Mouse (Mus musculus) brain, adult 10 weeks (tissue): ENCODE measurements around the gene Cabp4. TPM values are rescaled to one million over a fixed set of nuclear protein-coding genes. Genes with fewer than 3 reads are reported as not detected.

Source experiments
- polyA plus RNA-seq: library from polyadenylated mRNA; stranded (reverse); fragments of 350-450 nt; fragmentation: Illumina TruSeq; extraction: RNeasy Lipid Tissue Mini Kit (QIAGEN cat#74804); gene quantifications from one replicate; pipeline ENCODE4 v1.2.3, GENCODE M21; 2015; ENCODE audit warnings: low read depth, low replicate concordance

Gene Cabp4
- polyA plus RNA-seq: not detected

GRCm38 (mm10) chr19:4143759-4144268, at the start of gene Cabp4:
Cabp4 (minus strand) TSS chr19:4144033.

GRCm38 (mm10) chr19:4191528-4192250, 47.9 kb upstream of the Cabp4 start, which contains the start of gene Ppp1ca:
Ppp1ca (plus strand) TSS chr19:4192065.

DNA sequence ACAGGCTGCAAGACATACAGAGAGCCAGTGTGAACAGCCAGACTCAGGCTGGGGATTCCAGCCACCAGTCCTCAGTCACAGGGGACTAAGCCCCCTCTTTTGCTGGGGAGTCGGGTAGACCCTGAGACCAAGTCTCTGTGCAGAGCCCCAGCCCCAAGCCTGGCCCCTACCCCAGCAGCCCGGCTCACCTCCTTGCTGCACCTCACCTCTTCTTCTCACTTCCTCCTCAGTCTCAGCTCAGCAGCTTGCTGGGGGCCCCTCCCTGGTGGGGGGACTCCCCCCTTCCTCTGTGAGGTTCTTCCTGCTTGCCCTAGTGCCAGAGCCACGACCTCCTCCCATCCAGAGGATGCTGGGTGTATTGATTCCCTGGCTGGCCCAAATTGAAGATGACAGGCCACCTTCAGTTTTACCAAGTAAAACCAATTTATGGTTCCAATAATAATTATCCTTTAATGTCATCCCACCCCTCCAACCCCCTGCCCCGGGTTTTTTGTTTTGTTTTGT, 47.0 kb upstream of the Cabp4 start, which contains the start of gene Tbc1d10c:
Tbc1d10c (minus strand) TSS at position 454 of the 504 bp plus-strand sequence.

GRCm38 (mm10) chr19:4175368-4175947, 31.6 kb upstream of the Cabp4 start, which contains the start of gene Carns1:
Carns1 (minus strand) TSS chr19:4175479.

GRCm38 (mm10) chr19:4162646-4163542, 19.1 kb upstream of the Cabp4 start, which contains the start of gene Rps6kb2:
Rps6kb2 (minus strand) TSS chr19:4163354.

GRCm38 (mm10) chr19:4153232-4153654, 9.4 kb upstream of the Cabp4 start, which contains the start of gene Ptprcap:
Ptprcap (plus strand) TSS chr19:4153604.

GRCm38 (mm10) chr19:4148491-4148806, 4.6 kb upstream of the Cabp4 start, which contains the start of gene Coro1b:
Coro1b (plus strand) TSS chr19:4148619.

DNA sequence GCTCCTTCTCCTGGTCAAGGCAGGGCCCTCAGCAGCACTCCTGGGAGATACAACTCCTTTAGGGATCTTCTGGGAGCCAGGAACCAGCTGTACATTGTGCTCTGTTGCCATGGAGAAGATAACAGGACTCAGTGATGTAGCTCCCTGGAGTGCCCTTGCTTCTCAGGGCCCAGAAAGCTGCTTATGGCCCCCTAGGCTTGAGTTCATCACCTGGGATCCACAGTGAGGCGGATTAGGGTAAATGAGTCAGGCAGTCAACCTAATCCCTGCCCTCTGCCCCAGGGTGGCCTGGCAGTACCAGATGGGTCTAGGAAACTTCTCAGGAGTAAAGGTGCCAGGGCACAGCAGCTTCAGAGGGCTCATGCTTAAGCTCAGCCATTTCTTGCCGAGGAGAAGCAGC, 4.4 kb downstream of the Cabp4 start, which contains the start of gene Gpr152:
Gpr152 (plus strand) TSS at position 342 of the 400 bp plus-strand sequence.

DNA sequence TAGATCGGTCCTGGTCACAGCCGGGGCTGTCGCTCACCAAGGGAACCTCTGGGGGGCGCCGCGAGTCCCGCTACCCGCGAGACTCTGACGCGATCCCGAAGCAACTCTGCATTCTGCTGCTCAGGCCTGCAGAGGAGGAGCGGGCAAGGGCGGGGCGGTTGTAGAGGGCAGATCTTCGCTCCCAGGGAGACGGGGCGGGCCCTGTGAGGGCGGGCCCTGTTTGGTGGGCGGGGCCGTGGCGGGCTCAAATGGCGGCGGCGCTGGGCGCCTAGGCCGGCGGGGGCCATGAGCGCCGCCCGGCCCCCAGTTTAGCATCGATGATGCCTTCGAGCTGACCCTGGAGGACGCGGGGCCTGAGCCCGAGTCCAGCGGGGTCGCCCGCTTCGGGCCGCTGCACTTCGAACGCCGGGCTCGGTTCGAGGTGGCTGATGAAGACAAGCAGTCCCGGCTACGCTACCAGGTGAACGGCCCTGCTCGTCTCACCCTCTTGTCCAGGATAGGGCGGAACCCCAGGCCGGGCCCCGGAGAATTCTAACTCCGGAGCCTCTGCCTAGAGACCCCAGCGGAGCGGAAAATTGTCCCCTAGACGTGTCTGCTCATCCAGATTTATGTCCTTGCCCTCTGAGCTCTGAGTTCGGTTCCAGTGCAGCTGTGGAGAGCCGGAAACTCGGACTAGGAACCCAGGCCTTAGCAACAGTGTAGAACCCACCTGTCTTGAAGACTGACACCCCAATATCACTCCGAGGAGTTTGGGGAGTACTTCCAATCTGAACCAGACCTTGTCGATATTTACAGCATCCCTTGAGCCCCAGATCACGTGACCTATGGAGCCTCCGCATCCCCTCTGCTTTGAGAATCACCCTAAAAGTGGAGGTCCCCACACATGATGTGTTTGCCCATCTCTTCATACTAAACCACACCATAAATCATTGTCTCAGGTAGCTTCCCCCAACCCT, 17.8 kb downstream of the Cabp4 start, which contains the start of gene Aip:
Aip (minus strand) TSS at position 118 of the 956 bp plus-strand sequence.

DNA sequence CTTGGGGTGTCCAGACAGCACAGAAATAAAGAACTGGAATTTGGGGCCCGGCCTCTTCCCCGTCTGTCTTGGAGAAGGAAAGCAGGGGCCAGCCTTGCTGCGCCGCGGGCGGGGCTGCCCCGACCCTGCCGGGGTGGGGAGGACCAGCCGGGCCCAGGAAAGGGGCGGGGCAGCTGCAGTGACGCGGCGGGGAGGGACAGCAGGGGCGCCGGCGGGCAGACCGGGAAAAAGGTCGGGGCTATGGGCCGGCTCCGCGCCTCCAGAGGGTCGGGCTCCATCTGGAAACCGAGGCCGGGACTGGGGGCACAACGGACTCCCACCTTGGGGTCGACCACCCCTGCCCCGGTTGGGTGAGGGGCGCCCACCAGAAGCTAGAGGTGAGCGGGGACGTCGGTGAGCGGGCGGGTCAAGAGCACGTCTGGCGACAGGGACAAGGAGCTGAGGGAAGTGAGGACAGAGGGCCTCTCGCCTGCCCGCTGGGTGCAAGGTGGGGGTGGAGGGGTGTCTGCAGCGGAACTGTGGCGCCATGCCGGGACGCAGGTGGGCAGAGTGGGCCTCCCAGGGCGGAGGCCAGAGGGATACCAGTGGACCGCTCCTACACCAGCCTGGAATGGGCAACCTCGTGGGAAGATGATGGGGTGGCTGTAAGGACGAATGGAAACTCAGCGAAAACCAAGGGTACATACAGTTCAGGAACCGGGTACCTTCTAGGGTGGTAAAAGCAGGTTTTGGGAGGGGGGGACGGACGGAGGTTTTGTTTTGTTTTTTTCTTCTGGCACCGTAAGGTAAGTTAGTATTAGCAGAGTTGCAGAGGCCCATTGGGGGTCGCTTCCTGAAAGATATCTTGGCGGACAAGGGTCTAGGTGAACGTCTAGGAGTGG, 43.8 kb downstream of the Cabp4 start, which contains the start of gene Pitpnm1:
Pitpnm1 (plus strand) TSS at position 162 of the 881 bp plus-strand sequence.

DNA sequence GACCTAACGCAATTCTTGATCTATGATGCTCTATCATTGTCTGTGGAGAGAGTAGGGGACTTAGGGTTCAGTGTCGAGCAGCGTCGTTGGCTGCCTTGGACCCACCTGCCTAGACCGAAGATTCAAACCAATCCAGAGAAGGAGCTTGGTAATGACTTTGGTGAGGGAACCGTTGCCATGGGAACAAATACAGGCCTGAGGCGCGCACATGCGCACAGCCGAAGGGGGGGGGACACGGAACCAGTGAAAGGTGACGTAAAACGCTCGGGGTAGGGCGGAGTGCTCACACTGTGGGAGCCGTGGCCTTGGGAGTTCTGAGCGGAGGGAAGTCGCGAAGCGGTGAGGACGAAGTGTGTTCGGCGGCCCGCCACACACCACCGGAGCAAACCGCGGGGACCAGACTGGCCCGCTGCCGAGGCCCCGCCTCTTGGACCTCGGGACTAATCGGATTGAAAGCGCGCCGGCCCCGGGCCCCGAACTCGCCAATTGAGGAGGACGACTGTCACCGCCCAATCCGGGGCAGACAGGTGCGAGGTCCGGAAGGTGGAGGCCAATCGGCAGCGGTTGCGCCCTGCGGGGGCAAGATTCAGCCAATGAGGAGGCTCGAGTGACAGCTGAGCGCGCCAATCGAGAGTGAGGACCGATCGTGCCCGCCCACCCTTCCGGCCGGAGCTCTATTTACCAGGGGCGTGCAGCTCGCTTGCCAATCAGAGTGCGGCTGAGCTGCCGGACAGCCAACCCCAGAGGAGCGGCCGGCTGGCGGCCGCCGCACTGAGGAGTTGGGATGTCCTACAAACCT, 47.0 kb downstream of the Cabp4 start, which contains the start of gene Cdk2ap2:
Cdk2ap2 (plus strand) TSS at position 541 of the 799 bp plus-strand sequence.

Other genes starting within 250 kb of the Cabp4 start
- gene Tcirg1, start 236.9 kb downstream of the Cabp4 start, polyA plus RNA-seq: 14.5 TPM
- gene Ndufs8, start 231.3 kb downstream of the Cabp4 start, polyA plus RNA-seq: 305 TPM
- 4.3 TPM for gene Aldh3b1, start 214.2 kb downstream of the Cabp4 start, polyA plus RNA-seq
- 16.0 TPM for gene Unc93b1, start 208.8 kb downstream of the Cabp4 start, polyA plus RNA-seq
- not detected for gene Aldh3b3, start 185.4 kb downstream of the Cabp4 start, polyA plus RNA-seq
- gene Aldh3b2, start 171.7 kb downstream of the Cabp4 start, polyA plus RNA-seq: 1.4 TPM
- 4.0 TPM for gene Acy3, start 157.5 kb downstream of the Cabp4 start, polyA plus RNA-seq
- not detected for gene Tbx10, start 151.3 kb downstream of the Cabp4 start, polyA plus RNA-seq
- 15.1 TPM for gene Nudt8, start 143.5 kb downstream of the Cabp4 start, polyA plus RNA-seq
- 2.0 TPM for gene Gm49405, start 143.4 kb downstream of the Cabp4 start, polyA plus RNA-seq
- gene Doc2g, start 140.7 kb downstream of the Cabp4 start, polyA plus RNA-seq: 5.7 TPM
- gene Ndufv1, start 131.2 kb downstream of the Cabp4 start, polyA plus RNA-seq: 236 TPM
- gene Gstp1, start 106.0 kb downstream of the Cabp4 start, polyA plus RNA-seq: 465 TPM
- 1.5 TPM for gene Gstp2, start 98.0 kb downstream of the Cabp4 start, polyA plus RNA-seq
- not detected for gene Gstp3, start 84.5 kb downstream of the Cabp4 start, polyA plus RNA-seq
- gene Cabp2, start 62.5 kb downstream of the Cabp4 start, polyA plus RNA-seq: not detected
- gene Cdk2ap2, start 46.9 kb downstream of the Cabp4 start, polyA plus RNA-seq: 37.6 TPM
- gene Pitpnm1, start 44.0 kb downstream of the Cabp4 start, polyA plus RNA-seq: 122 TPM
- 183 TPM for gene Aip, start 18.2 kb downstream of the Cabp4 start, polyA plus RNA-seq
- gene Gpr152, start 4.2 kb downstream of the Cabp4 start, polyA plus RNA-seq: 0.10 TPM
- 127 TPM for gene Coro1b, start 4.6 kb upstream of the Cabp4 start, polyA plus RNA-seq
- gene Ptprcap, start 9.6 kb upstream of the Cabp4 start, polyA plus RNA-seq: 1.5 TPM
- 45.8 TPM for gene Rps6kb2, start 19.3 kb upstream of the Cabp4 start, polyA plus RNA-seq
- 13.7 TPM for gene Carns1, start 31.4 kb upstream of the Cabp4 start, polyA plus RNA-seq
- gene Tbc1d10c, start 47.3 kb upstream of the Cabp4 start, polyA plus RNA-seq: 1.2 TPM
- gene Ppp1ca, start 48.0 kb upstream of the Cabp4 start, polyA plus RNA-seq: 454 TPM
- gene Rad9a, start 57.6 kb upstream of the Cabp4 start, polyA plus RNA-seq: 10.9 TPM
- gene Clcf1, start 70.2 kb upstream of the Cabp4 start, polyA plus RNA-seq: 0.59 TPM
- not detected for gene AC109138.7, start 70.3 kb upstream of the Cabp4 start, polyA plus RNA-seq
- gene Pold4, start 87.9 kb upstream of the Cabp4 start, polyA plus RNA-seq: 29.6 TPM
- 58.5 TPM for gene Ssh3, start 125.1 kb upstream of the Cabp4 start, polyA plus RNA-seq
- 55.6 TPM for gene Ankrd13d, start 139.1 kb upstream of the Cabp4 start, polyA plus RNA-seq
- gene Grk2, start 162.2 kb upstream of the Cabp4 start, polyA plus RNA-seq: 184 TPM